Mouse (Mus musculus) forebrain, embryonic 14.5 days (tissue): ENCODE data around the gene Sfxn2. TPM values are rescaled to one million over a fixed set of nuclear protein-coding genes. Genes with fewer than 3 reads are reported as not detected.

Experiments used
- ATAC-seq: fragments of 200-750 bp; cut with Nextera tagmentation; 2 replicates; pipeline ENCODE4 v1.8.0; 2017; ENCODE audit warnings: mild to moderate bottlenecking, moderate library complexity
- DNase-seq: peaks from one replicate; pipeline ENCODE4 v3.0.0-alpha.2; 2015; ENCODE audit warnings: low spot score
- H3K27ac ChIP-seq: fragments of 300-500 bp; sonication (generic); 2 replicates; pipeline ENCODE4 v1.5.1; 2014; ENCODE audit warnings: low read depth, mild to moderate bottlenecking, control low read depth, low read length, moderate library complexity
- H3K27me3 ChIP-seq: fragments of 300-500 bp; sonication (generic); replicated peaks from 2 replicates; pipeline ENCODE4 v1.6.1; 2014; ENCODE audit warnings: low read length, control low read depth, mixed read lengths; ENCODE audit not compliant: control insufficient read depth, insufficient read depth
- H3K36me3 ChIP-seq: fragments of 300-500 bp; sonication (generic); 2 replicates; pipeline ENCODE4 v1.6.1; 2014; ENCODE audit warnings: low read length, control low read depth; ENCODE audit not compliant: control insufficient read depth, insufficient read depth
- H3K4me1 ChIP-seq: fragments of 300-500 bp; sonication (generic); 2 replicates; pipeline ENCODE4 v1.6.1; 2014; ENCODE audit warnings: antibody characterized with exemption, low read length, control low read depth; ENCODE audit not compliant: control insufficient read depth, insufficient read depth
- H3K4me2 ChIP-seq: fragments of 300-500 bp; sonication (generic); 2 replicates; pipeline ENCODE4 v1.6.1; 2014; ENCODE audit warnings: mild to moderate bottlenecking, control low read depth, low read length
- H3K4me3 ChIP-seq: fragments of 300-500 bp; sonication (generic); 2 replicates; pipeline ENCODE4 v1.5.1; 2014; ENCODE audit warnings: low read depth, low read length, control low read depth
- H3K9ac ChIP-seq: fragments of 300-500 bp; sonication (generic); 2 replicates; pipeline ENCODE4 v1.6.1; 2014; ENCODE audit warnings: mild to moderate bottlenecking, low read length, control low read depth, moderate library complexity
- H3K9me3 ChIP-seq: fragments of 300-500 bp; sonication (generic); replicated peaks from 2 replicates; pipeline ENCODE4 v1.6.1; 2016; ENCODE audit warnings: low read length, control low read depth, mixed read lengths; ENCODE audit not compliant: control insufficient read depth
- WGBS: fragments of 180-500 bp; shearing (Covaris S2); extraction: QIAGEN DNeasy Blood & Tissue Kit; methylation state at CpG from one replicate; pipeline ENCODE4 v1.1.7; 2014; 5-methylcytosine and 5-hydroxymethylcytosine counted together
- polyA plus RNA-seq: library from polyadenylated mRNA; unstranded; fragments of >200 nt; fragmentation: Nextera tagmentation; extraction: Ambion mirVana; gene quantifications from 2 replicates; pipeline ENCODE4 v1.2.1, GENCODE M21; 2014

Sfxn2 gene
- polyA plus RNA-seq, 1 experiment from 2014 or later, result 6.8 TPM

DNA sequence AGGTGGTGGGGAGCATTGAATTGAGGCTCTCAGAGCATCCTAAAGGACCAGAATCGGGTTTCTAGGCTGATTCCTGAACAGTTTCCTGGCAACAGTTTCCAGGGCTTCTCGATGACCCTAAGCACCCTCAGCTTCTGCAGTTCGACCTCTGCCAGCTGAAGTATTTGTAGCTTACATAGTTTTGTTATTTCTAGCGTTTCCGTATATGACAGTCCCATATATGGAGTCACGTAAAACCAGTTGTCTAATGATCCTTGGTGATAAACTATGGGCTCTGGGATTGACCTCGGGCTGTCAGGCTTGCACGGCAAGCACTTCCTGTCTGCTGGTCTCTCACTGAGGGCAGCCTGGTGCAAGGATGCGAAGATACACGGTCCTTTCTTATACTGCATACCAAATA lies 52.4 kb downstream of the Sfxn2 start:
- no peaks in the 10 kb centered on the region for H3K9me3 ChIP-seq
- ATAC-seq (no peak), DNase-seq (no peak)
- peaks cover 13% of the 10 kb centered on the region for H3K4me1 ChIP-seq
- H3K9ac ChIP-seq, result no peak overlapping the region
- H3K27ac ChIP-seq, result no peak overlapping the region
- 89% methylated on average over 10 of the region's 10 CpGs for WGBS
- H3K4me3 ChIP-seq, result no peak overlapping the region
- no peak overlapping the region for H3K4me2 ChIP-seq
- H3K36me3 ChIP-seq, result peaks cover 5% of the 10 kb centered on the region; the same call in 1 of the 2 replicates
- H3K27me3 ChIP-seq, result no peaks in the 10 kb centered on the region

DNA sequence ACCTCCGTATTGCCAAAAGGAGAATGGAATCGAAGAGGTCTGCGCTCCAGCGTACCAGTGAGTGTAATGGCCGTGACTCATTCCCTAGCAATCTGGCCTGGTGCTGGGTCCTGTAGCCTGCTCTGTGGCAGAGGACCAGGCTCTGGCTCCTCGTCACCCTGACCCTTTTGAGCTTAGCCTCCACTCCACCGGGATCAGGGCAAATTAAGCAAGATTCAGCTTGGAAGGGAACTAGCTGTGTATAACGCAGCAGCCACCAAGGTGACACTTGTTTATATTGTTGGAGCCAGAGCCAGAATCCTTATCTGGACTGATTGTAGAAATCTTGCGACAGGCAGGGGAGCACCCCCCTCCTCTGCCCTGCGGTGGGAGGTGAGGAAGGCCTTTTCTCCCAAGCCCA lies 55.2 kb downstream of the Sfxn2 start:
- H3K9me3 ChIP-seq, result no peaks in the 10 kb centered on the region
- H3K4me1 ChIP-seq, result peaks cover 5% of the 10 kb centered on the region
- H3K4me2 ChIP-seq, result no peak overlapping the region
- ATAC-seq (no peak), DNase-seq (no peak)
- WGBS, result 93% methylated on average over 10 of the region's 10 CpGs
- peaks cover 5% of the 10 kb centered on the region; the same call in 1 of the 2 replicates for H3K36me3 ChIP-seq
- no peak overlapping the region for H3K27ac ChIP-seq
- H3K4me3 ChIP-seq, result no peak overlapping the region
- H3K9ac ChIP-seq, result no peak overlapping the region
- no peaks in the 10 kb centered on the region for H3K27me3 ChIP-seq

DNA sequence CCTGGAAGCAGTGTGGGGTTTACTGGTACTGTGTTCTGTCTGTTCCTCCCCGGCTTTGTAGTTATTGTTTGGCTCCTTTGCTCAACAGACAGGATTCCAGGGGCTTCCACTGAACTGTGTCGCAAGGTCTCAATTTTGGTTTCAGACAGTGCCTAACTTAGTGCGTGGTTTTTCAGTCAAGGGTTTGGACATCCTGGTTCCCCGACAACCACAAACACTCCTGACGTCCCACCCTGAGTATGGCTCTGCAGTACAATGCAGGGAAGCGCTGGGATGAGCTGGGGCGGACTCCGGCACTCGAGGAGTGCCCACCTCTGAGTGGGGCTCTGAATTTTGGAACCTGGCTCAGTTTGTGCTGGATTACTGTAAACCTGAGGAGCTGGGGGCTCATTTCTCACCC lies 56.6 kb downstream of the Sfxn2 start:
- WGBS, result 83% methylated on average over 9 of the region's 9 CpGs

GRCm38 (mm10) chr19:46631637-46632036 lies 58.5 kb downstream of the Sfxn2 start:
- no peaks in the 10 kb centered on the region for H3K4me1 ChIP-seq
- no peak overlapping the region for H3K4me3 ChIP-seq
- no peaks in the 10 kb centered on the region for H3K9me3 ChIP-seq
- no peak for DNase-seq
- no peak for ATAC-seq
- H3K9ac ChIP-seq, result no peak overlapping the region
- H3K4me2 ChIP-seq, result no peak overlapping the region
- H3K36me3 ChIP-seq, result no peaks in the 10 kb centered on the region
- WGBS, result 83% methylated on average over 9 of the region's 9 CpGs
- no peak overlapping the region for H3K27ac ChIP-seq
- no peaks in the 10 kb centered on the region for H3K27me3 ChIP-seq

More for the DNA sequence above, 56.6 kb downstream of the Sfxn2 start:
- no peak overlapping the region for H3K4me2 ChIP-seq
- no peaks in the 10 kb centered on the region for H3K9me3 ChIP-seq
- H3K4me3 ChIP-seq, result no peak overlapping the region
- no peak overlapping the region for H3K27ac ChIP-seq
- peaks cover 5% of the 10 kb centered on the region; the same call in 1 of the 2 replicates for H3K36me3 ChIP-seq
- DNase-seq (no peak), ATAC-seq (no peak)
- H3K4me1 ChIP-seq, result no peaks in the 10 kb centered on the region
- no peaks in the 10 kb centered on the region for H3K27me3 ChIP-seq
- no peak overlapping the region for H3K9ac ChIP-seq

DNA sequence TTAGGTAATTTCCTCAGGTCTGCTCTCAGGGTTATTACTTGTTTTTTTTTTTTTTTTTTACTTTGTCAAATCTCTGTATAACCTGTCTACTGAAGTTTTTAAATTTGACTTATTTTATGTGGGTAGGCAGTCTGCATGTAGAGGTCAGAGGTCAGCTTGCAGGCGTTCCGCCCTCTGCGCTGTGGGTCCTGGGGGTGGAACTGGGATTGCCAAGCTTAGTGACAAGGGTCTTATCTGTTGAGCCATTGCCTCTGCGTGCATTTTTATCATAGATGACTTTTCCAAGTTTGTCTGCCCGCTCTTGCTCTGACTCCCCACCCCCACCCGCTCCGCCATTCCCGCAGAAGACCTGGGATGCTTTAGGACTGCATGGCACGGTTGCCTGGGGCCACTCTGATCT lies 62.6 kb downstream of the Sfxn2 start:
- Histone ChIP-seq H3K4me1 (no peaks in the 10 kb centered on the region), H3K36me3 (peaks cover 14% of the 10 kb centered on the region), H3K27me3 (no peaks in the 10 kb centered on the region), H3K9me3 (no peaks in the 10 kb centered on the region), H3K4me3 (no peak overlapping the region), H3K9ac (no peak overlapping the region), H3K4me2 (no peak overlapping the region), H3K27ac (no peak overlapping the region)
- 86% methylated on average over 9 of the region's 9 CpGs for WGBS
- ATAC-seq (no peak), DNase-seq (no peak)

- H3K36me3 ChIP-seq, result peaks cover 14% of the 10 kb centered on the region
- ATAC-seq (no peak), DNase-seq (no peak)
- H3K9ac ChIP-seq, result no peak overlapping the region
- H3K27ac ChIP-seq, result no peak overlapping the region
- no peaks in the 10 kb centered on the region for H3K9me3 ChIP-seq
- no peak overlapping the region for H3K4me3 ChIP-seq
- no peak overlapping the region for H3K4me2 ChIP-seq
- H3K4me1 ChIP-seq, result peaks cover 9% of the 10 kb centered on the region; the same call in 1 of the 2 replicates
- 85% methylated on average over 6 of the region's 6 CpGs for WGBS
- no peaks in the 10 kb centered on the region for H3K27me3 ChIP-seq
These were observed 64.4 kb downstream of the Sfxn2 start for GRCm38 (mm10) chr19:46637598-46637997.

DNA sequence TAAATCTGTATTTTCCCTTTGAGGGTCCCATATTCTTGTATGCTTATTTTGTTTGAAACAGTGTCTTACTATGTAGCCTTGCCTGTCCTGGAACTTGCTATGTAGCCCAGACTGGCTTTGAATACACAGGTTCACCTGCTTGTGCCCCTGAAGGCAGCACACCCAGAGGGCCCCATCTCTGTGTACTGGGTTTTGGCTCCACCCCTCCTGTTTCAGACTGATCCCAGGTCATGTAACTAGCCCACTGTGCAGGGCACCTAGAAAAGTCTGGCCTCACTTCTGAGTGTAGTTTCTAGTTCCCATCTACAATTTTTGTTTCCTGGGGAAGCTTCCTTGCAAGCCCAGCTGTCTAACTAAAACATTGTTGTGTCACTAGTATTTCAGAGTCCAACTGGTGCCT lies 65.9 kb downstream of the Sfxn2 start:
- ATAC-seq (no peak), DNase-seq (no peak)
- no peak overlapping the region for H3K4me2 ChIP-seq
- peaks cover 17% of the 10 kb centered on the region; the same call in 1 of the 2 replicates for H3K4me1 ChIP-seq
- peaks cover 14% of the 10 kb centered on the region for H3K36me3 ChIP-seq
- H3K9me3 ChIP-seq, result no peaks in the 10 kb centered on the region
- no peak overlapping the region for H3K9ac ChIP-seq
- H3K27ac ChIP-seq, result no peak overlapping the region
- H3K27me3 ChIP-seq, result no peaks in the 10 kb centered on the region
- H3K4me3 ChIP-seq, result no peak overlapping the region

- H3K4me1 ChIP-seq, result peaks cover 19% of the 10 kb centered on the region; the same call in 1 of the 2 replicates
- H3K27me3 ChIP-seq, result no peaks in the 10 kb centered on the region
- 94% methylated on average over 14 of the region's 14 CpGs for WGBS
These were observed 66.3 kb downstream of the Sfxn2 start for GRCm38 (mm10) chr19:46639496-46639895.

DNA sequence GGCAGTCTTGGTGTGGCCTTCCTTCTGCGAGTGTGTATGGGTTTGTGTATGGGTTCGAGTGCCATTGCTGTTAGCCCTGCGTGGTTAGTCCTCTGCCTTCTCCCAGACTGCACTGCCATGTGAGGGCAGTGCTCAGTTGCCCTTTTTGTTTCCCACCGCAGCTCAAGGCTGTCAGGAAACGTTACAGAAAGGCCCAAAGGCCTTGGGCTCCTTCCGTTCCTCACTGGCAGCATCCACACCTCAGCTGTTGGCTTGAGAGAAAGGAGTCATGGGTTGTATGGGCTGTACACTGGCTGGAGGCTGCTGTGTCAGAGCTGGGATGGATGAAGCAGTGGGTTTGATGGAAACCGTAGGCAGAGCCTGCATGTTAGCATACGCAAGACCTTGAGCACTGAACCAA lies 67.6 kb downstream of the Sfxn2 start:
- Histone ChIP-seq H3K4me2 (no peak overlapping the region), H3K4me1 (peaks cover 26% of the 10 kb centered on the region; the same call in 1 of the 2 replicates), H3K9me3 (no peaks in the 10 kb centered on the region), H3K36me3 (peaks cover 14% of the 10 kb centered on the region), H3K27me3 (no peaks in the 10 kb centered on the region), H3K4me3 (no peak overlapping the region), H3K27ac (no peak overlapping the region), H3K9ac (no peak overlapping the region)
- WGBS, result 91% methylated on average over 8 of the region's 8 CpGs
- DNase-seq, result no peak
- ATAC-seq, result no peak

More at GRCm38 (mm10) chr19:46639496-46639895, 66.3 kb downstream of the Sfxn2 start:
- H3K4me3 ChIP-seq, result no peak overlapping the region
- H3K27ac ChIP-seq, result no peak overlapping the region
- ATAC-seq (no peak), DNase-seq (no peak)
- no peaks in the 10 kb centered on the region for H3K9me3 ChIP-seq
- H3K4me2 ChIP-seq, result no peak overlapping the region
- H3K36me3 ChIP-seq, result peaks cover 14% of the 10 kb centered on the region
- no peak overlapping the region for H3K9ac ChIP-seq
